Mouse (Mus musculus) forebrain, embryonic 16.5 days (tissue): ENCODE data around the gene Prpf31. TPM values are rescaled to one million over a fixed set of nuclear protein-coding genes. Genes with fewer than 3 reads are reported as not detected.

ENCODE experiments used
- ATAC-seq: fragments of 200-750 bp; cut with Nextera tagmentation; 2 replicates; pipeline ENCODE4 v1.8.0; 2017; ENCODE audit warnings: mild to moderate bottlenecking, moderate library complexity
- H3K27ac ChIP-seq: fragments of 300-500 bp; sonication (generic); 2 replicates; pipeline ENCODE4 v1.5.1; 2014; ENCODE audit warnings: low read length, control low read depth
- H3K27me3 ChIP-seq: fragments of 300-500 bp; sonication (generic); replicated peaks from 2 replicates; pipeline ENCODE4 v1.6.1; 2014; ENCODE audit warnings: low read length; ENCODE audit not compliant: control insufficient read depth, insufficient read depth
- H3K36me3 ChIP-seq: fragments of 300-500 bp; sonication (generic); 2 replicates; pipeline ENCODE4 v1.6.1; 2014; ENCODE audit not compliant: control insufficient read depth, insufficient read depth
- H3K4me1 ChIP-seq: fragments of 300-500 bp; sonication (generic); replicated peaks from 2 replicates; pipeline ENCODE4 v1.6.1; 2014; ENCODE audit warnings: low read length; ENCODE audit not compliant: control insufficient read depth, insufficient read depth
- H3K4me2 ChIP-seq: fragments of 300-500 bp; sonication (generic); 2 replicates; pipeline ENCODE4 v1.6.1; 2014; ENCODE audit warnings: mild to moderate bottlenecking, low read length, control low read depth
- H3K4me3 ChIP-seq: fragments of 300-500 bp; sonication (generic); replicated peaks from 2 replicates; pipeline ENCODE4 v1.5.1; 2014; ENCODE audit warnings: mild to moderate bottlenecking, low read length, control low read depth
- H3K9ac ChIP-seq: fragments of 300-500 bp; sonication (generic); replicated peaks from 2 replicates; pipeline ENCODE4 v1.6.1; 2014; ENCODE audit warnings: low read depth, low read length, control low read depth
- H3K9me3 ChIP-seq: fragments of 300-500 bp; sonication (generic); 2 replicates; pipeline ENCODE4 v1.6.1; 2016; ENCODE audit warnings: low read length; ENCODE audit not compliant: control insufficient read depth
- WGBS: fragments of 180-500 bp; shearing (Covaris S2); extraction: QIAGEN DNeasy Blood & Tissue Kit; methylation state at CpG from one replicate; pipeline ENCODE4 v1.1.7; 2014; 5-methylcytosine and 5-hydroxymethylcytosine counted together
- polyA plus RNA-seq: library from polyadenylated mRNA; unstranded; fragments of >200 nt; fragmentation: Nextera tagmentation; extraction: Ambion mirVana; gene quantifications from 2 replicates; pipeline ENCODE4 v1.2.1, GENCODE M21; 2015

Prpf31 gene
- 99.5 and 109 TPM in 2 replicates for polyA plus RNA-seq

DNA sequence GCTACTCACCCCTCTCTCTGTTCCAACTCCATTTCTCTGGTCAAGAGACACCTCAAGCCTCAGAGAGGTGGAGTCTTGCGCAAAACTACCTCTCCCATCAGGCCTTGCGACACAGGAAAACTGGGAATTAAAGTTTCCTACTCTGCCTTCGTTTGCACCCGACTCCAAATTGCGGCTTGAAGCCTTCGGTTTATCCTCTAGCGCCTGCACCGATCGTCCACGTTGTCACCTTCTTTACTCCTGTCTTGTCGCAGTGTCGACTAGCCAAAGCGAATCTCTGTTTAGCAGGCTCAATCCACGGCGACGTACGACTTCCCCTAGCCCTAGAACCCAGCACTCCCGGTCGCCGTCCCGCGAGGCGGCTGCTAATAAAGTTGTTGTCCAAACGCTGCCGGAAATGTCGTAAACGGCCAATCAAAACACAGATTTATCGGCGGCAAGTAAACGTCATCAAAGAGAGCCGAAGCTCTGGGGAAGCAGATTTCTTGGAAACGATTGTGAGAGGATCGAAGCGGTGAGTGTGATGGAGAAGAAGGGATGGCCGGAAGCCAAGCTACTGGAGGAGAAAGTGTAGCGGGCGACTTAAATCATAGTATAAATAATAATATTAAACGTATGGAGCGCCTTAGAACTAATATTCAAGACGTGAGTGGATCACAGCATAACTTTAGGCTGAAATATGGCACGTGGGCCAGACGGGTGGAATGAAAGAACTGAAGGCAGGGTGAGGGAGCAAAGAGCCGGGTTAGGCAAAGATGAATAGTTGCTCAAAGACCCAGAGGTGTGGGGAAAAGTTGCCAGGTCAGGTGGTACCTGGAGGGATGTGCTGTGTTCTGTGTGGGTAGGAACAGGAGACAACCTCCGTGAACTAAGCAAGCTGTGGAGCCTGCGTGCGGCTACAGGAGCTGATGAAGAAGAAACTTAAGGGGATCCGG lies at the start of gene Prpf31, which contains the start of gene Tfpt:
TSS of gene Prpf31 (plus strand) at position 443 of the 935 bp plus-strand sequence.
TSS of gene Tfpt (minus strand) at position 387 of the 935 bp plus-strand sequence.
- peak; percentile 88 for ATAC-seq
- H3K36me3 ChIP-seq, result peaks cover 2% of the 10 kb centered on the region; the same call in 1 of the 2 replicates
- H3K4me3 ChIP-seq, result peak within 1 kb of the TSS; percentile 75
- H3K27me3 ChIP-seq, result no peaks in the 10 kb centered on the region
- under 1% methylated on average over 47 of the region's 47 CpGs for WGBS
- peak within 1 kb of the TSS; percentile 99 for H3K4me2 ChIP-seq
- H3K9me3 ChIP-seq, result no peaks in the 10 kb centered on the region
- H3K27ac ChIP-seq, result peak within 1 kb of the TSS; percentile 81
- H3K9ac ChIP-seq, result peak within 1 kb of the TSS; percentile 74
- peaks cover 26% of the 10 kb centered on the region for H3K4me1 ChIP-seq

- H3K9ac ChIP-seq, result no peak overlapping the region
- H3K36me3 ChIP-seq, result no peaks in the 10 kb centered on the region
- H3K4me2 ChIP-seq, result no peak overlapping the region
- no peaks in the 10 kb centered on the region for H3K4me1 ChIP-seq
- H3K4me3 ChIP-seq, result no peak overlapping the region
- 72% methylated on average over 2 of the region's 2 CpGs for WGBS
- no peaks in the 10 kb centered on the region for H3K27me3 ChIP-seq
- H3K27ac ChIP-seq, result no peak overlapping the region
- no peak for ATAC-seq
- H3K9me3 ChIP-seq, result no peaks in the 10 kb centered on the region
These were observed 49.8 kb upstream of the Prpf31 start for GRCm38 (mm10) chr7:3580029-3580428.

- no peak overlapping the region for H3K27ac ChIP-seq
- no peak overlapping the region for H3K4me3 ChIP-seq
- H3K9ac ChIP-seq, result no peak overlapping the region
- WGBS, result 17% methylated on average over 6 of the region's 6 CpGs
- H3K27me3 ChIP-seq, result no peaks in the 10 kb centered on the region
- H3K36me3 ChIP-seq, result no peaks in the 10 kb centered on the region
- no peaks in the 10 kb centered on the region for H3K9me3 ChIP-seq
- no peak overlapping the region for H3K4me2 ChIP-seq
- no peak for ATAC-seq
- no peaks in the 10 kb centered on the region for H3K4me1 ChIP-seq
These were observed 44.0 kb upstream of the Prpf31 start for GRCm38 (mm10) chr7:3585763-3586162.

GRCm38 (mm10) chr7:3586255-3586654 lies 43.5 kb upstream of the Prpf31 start:
- Histone ChIP-seq H3K27me3 (no peaks in the 10 kb centered on the region), H3K4me1 (no peaks in the 10 kb centered on the region), H3K4me2 (no peak overlapping the region), H3K27ac (no peak overlapping the region), H3K36me3 (no peaks in the 10 kb centered on the region), H3K4me3 (no peak overlapping the region), H3K9me3 (no peaks in the 10 kb centered on the region), H3K9ac (no peak overlapping the region)
- no peak for ATAC-seq
- WGBS, result 1% methylated on average over 5 of the region's 5 CpGs

GRCm38 (mm10) chr7:3587292-3587691 lies 42.5 kb upstream of the Prpf31 start:
- ATAC-seq, result no peak
- no peak overlapping the region for H3K4me3 ChIP-seq
- H3K27me3 ChIP-seq, result no peaks in the 10 kb centered on the region
- H3K4me1 ChIP-seq, result no peaks in the 10 kb centered on the region
- 68% methylated on average over 1 of the region's 1 CpGs for WGBS
- H3K27ac ChIP-seq, result no peak overlapping the region
- no peak overlapping the region for H3K9ac ChIP-seq
- H3K36me3 ChIP-seq, result no peaks in the 10 kb centered on the region
- no peak overlapping the region for H3K4me2 ChIP-seq
- H3K9me3 ChIP-seq, result no peaks in the 10 kb centered on the region

DNA sequence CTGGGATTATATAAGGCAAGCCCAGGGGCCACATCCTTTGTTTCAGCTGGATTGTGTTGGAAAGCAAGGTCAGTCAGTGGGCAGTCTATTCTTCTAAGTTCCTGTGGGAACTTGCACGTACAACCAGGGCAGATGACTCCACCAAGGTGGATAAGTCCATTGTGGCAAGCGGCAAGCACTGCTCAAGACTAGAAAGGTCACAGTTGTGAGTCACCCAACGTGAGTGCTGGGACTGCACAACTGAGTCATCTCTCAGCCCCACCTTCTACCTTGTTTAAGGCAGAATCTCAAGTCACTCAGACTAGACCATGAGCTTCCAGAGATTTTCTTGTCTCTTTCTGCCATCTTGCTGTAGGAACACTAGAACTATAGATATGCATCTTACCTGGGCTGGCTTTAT lies 39.2 kb upstream of the Prpf31 start:
- H3K27ac ChIP-seq, result no peak overlapping the region
- no peaks in the 10 kb centered on the region for H3K36me3 ChIP-seq
- H3K4me2 ChIP-seq, result no peak overlapping the region
- H3K4me1 ChIP-seq, result no peaks in the 10 kb centered on the region
- no peak overlapping the region for H3K4me3 ChIP-seq
- H3K9ac ChIP-seq, result no peak overlapping the region
- 77% methylated on average over 3 of the region's 3 CpGs for WGBS
- H3K9me3 ChIP-seq, result no peaks in the 10 kb centered on the region
- no peak for ATAC-seq
- no peaks in the 10 kb centered on the region for H3K27me3 ChIP-seq

- Histone ChIP-seq H3K4me2 (no peak overlapping the region), H3K9ac (no peak overlapping the region), H3K27ac (no peak overlapping the region), H3K9me3 (no peaks in the 10 kb centered on the region), H3K36me3 (no peaks in the 10 kb centered on the region), H3K4me3 (no peak overlapping the region), H3K27me3 (no peaks in the 10 kb centered on the region), H3K4me1 (no peaks in the 10 kb centered on the region)
- WGBS, result 88% methylated on average over 1 of the region's 1 CpGs
- ATAC-seq, result no peak
These were observed 38.3 kb upstream of the Prpf31 start for GRCm38 (mm10) chr7:3591534-3591933.

DNA sequence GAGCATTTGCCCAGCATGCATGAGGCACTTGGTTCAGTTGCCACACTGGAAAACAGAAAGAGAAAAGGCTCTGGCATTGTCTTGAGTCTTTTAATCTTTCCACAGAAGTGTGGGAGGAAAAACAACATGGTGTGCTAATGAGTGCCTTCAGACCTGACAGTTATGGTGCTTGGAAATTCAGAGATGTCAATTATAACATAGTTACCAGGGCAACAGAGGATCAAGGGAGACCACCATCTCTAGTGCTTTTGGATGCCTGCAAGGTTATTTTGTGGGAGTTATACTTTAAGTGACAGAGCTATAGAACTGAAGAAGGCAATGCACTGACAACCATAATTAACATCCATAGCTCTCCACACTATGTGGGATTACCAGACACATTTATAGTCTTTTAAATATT lies 35.9 kb upstream of the Prpf31 start:
- no peak overlapping the region for H3K27ac ChIP-seq
- H3K4me2 ChIP-seq, result no peak overlapping the region
- ATAC-seq, result peak; percentile 33
- H3K9ac ChIP-seq, result no peak overlapping the region
- H3K9me3 ChIP-seq, result no peaks in the 10 kb centered on the region
- no peaks in the 10 kb centered on the region for H3K36me3 ChIP-seq
- H3K27me3 ChIP-seq, result no peaks in the 10 kb centered on the region
- H3K4me3 ChIP-seq, result no peak overlapping the region
- H3K4me1 ChIP-seq, result no peaks in the 10 kb centered on the region

GRCm38 (mm10) chr7:3594686-3595085 lies 35.1 kb upstream of the Prpf31 start:
- no peak overlapping the region for H3K4me3 ChIP-seq
- H3K9me3 ChIP-seq, result no peaks in the 10 kb centered on the region
- no peak overlapping the region for H3K27ac ChIP-seq
- no peak overlapping the region for H3K9ac ChIP-seq
- no peaks in the 10 kb centered on the region for H3K4me1 ChIP-seq
- H3K4me2 ChIP-seq, result no peak overlapping the region
- 30% methylated on average over 5 of the region's 5 CpGs for WGBS
- no peaks in the 10 kb centered on the region for H3K36me3 ChIP-seq
- H3K27me3 ChIP-seq, result no peaks in the 10 kb centered on the region
- ATAC-seq, result no peak
